Mouse (Mus musculus): ENCODE results near the gene Gm49387.

DNA sequence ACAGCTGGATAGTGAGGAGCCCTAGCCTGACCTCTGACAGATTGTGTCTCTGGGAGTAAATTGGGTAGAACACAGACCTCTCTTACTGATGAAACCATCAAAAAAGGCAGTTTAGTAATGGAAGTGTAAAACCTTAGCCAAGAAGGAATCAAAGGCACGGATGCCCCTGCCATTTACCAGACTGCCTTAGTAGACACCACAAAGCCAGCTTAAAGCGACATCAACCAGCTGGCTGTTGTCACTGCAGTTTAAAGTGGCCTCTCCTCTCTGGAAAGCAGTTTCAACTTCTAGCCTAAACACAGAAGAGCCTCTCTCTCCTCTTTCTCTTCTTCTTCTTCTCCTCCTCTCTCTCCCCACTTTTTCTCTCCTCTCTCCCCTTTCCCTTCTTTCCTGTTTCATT, 119.4 kb downstream of the Gm49387 start:
- TF ChIP-seq CTCF (IDR thresholded peaks at IDR 0.05; ENCODE audit: borderline replicate concordance, extremely low read depth, insufficient read depth, insufficient read length) (no peak), POLR2A (IDR thresholded peaks at IDR 0.05; ENCODE audit: borderline replicate concordance, extremely low read depth, insufficient read depth, insufficient read length, poor library complexity, severe bottlenecking) (no peak)
